Comparison of ENCODE assay signal across 35 mouse cellular contexts in genomic region chr10:55348071-55348470, GRCm38 (mm10).
"Had no signal": no experiment of that assay in that cellular context is flagged by ENCODE, and none has a peak within 500 bp of the region (broad histone marks: within the 10 kb centered on the region; RNA-seq: fewer than 3 reads in every experiment).

No protein-coding gene starts in this region.

- H3K27ac ChIP-seq: heart, embryonic 13.5 days; heart, embryonic 15.5 days; hindbrain, embryonic 10.5 days; hindbrain, embryonic 12.5 days; hindbrain, embryonic 13.5 days; hindbrain, embryonic 14.5 days; hindbrain, embryonic 15.5 days; hindbrain, postnatal 0 days; intestine, embryonic 15.5 days; kidney, embryonic 15.5 days; kidney, postnatal 0 days; layer of hippocampus, adult 2 months; left cerebral cortex, adult 2 months had no signal

- H3K27me3 ChIP-seq: heart, embryonic 12.5 days; heart, embryonic 13.5 days; heart, embryonic 15.5 days; hindbrain, embryonic 12.5 days; hindbrain, embryonic 13.5 days; hindbrain, embryonic 15.5 days; intestine, embryonic 15.5 days; kidney, embryonic 15.5 days had no signal

- H3K36me3 ChIP-seq: heart, embryonic 12.5 days; heart, embryonic 13.5 days; heart, embryonic 15.5 days; hindbrain, embryonic 10.5 days; hindbrain, embryonic 12.5 days; hindbrain, embryonic 13.5 days; hindbrain, embryonic 15.5 days; intestine, embryonic 15.5 days; kidney, embryonic 15.5 days had no signal

- H3K9ac ChIP-seq: heart, embryonic 12.5 days; heart, embryonic 13.5 days; heart, embryonic 15.5 days; hindbrain, embryonic 12.5 days; hindbrain, embryonic 13.5 days; hindbrain, embryonic 14.5 days; hindbrain, embryonic 15.5 days; intestine, embryonic 15.5 days; kidney, embryonic 15.5 days had no signal

- H3K4me2 ChIP-seq: heart, embryonic 11.5 days; heart, embryonic 12.5 days; heart, embryonic 13.5 days; heart, embryonic 15.5 days; hindbrain, embryonic 12.5 days; hindbrain, embryonic 13.5 days; hindbrain, embryonic 14.5 days; hindbrain, embryonic 15.5 days; intestine, embryonic 15.5 days; kidney, embryonic 15.5 days had no signal

- H3K4me3 ChIP-seq: heart, embryonic 12.5 days; heart, embryonic 13.5 days; heart, embryonic 15.5 days; hindbrain, embryonic 10.5 days; hindbrain, embryonic 12.5 days; hindbrain, embryonic 13.5 days; hindbrain, embryonic 15.5 days; intestine, embryonic 15.5 days; kidney, embryonic 15.5 days; layer of hippocampus, adult 2 months; left cerebral cortex, adult 2 months had no signal

- ATAC-seq: hindbrain, embryonic 16.5 days; hindbrain, postnatal 0 days; inflammation-experienced regulatory T-cells, adult 6 months; intestine, embryonic 15.5 days; intestine, embryonic 16.5 days; intestine, postnatal 0 days had no signal

- DNase-seq: heart, postnatal 10 days; heart, postnatal 14 days; heart, postnatal 36 days; heart, postnatal 4 days; kidney, adult 11 months; kidney, adult 18-20 months; kidney, adult 2 months; kidney, adult 8-10 months; kidney, adult 9 months; kidney, postnatal 10 days; kidney, postnatal 14 days; kidney, postnatal 25 days; kidney, postnatal 36 days; kidney, postnatal 4 days; layer of hippocampus, adult 9-11 months; layer of hippocampus, postnatal 36 days had no signal

- H3K4me1 ChIP-seq: heart, embryonic 12.5 days; heart, embryonic 13.5 days; heart, embryonic 15.5 days; hindbrain, embryonic 10.5 days; hindbrain, embryonic 12.5 days; hindbrain, embryonic 13.5 days; hindbrain, embryonic 15.5 days; intestine, embryonic 15.5 days; kidney, embryonic 15.5 days had no signal

- H3K9me3 ChIP-seq: heart, embryonic 12.5 days; heart, embryonic 15.5 days; hindbrain, embryonic 10.5 days; hindbrain, embryonic 12.5 days; hindbrain, embryonic 13.5 days; hindbrain, embryonic 15.5 days; intestine, embryonic 15.5 days; kidney, embryonic 15.5 days had no signal
